17 mouse cellular contexts compared by ENCODE assay signal in the genomic region with DNA sequence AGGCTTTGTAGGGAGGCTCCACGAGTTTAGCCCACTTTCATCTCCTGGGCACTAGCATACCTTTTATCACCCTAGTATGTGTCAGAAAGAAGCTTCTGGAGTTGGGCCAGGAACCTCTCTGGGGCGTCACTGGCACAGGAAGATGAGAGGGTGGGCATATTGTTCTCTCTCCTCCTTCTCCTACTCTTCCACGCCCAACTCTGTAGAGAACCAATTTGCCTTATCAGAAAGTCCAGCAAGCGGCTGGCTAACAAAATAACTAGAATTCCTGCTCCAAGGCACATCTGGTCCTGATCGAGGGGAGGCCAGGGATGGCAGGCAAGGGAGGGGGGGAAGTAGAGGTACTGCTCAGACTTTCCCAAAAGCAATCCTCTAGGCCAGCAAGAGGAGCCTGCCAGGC. TPM values are rescaled to one million over a fixed set of nuclear protein-coding genes. Genes with fewer than 3 reads are reported as not detected.
A peak's percentile ranks its signal among the peaks of the same experiment; 100 is the strongest.
DNase-seq lines count a peak whose midpoint lies in the region; ATAC-seq and TF ChIP-seq lines count a peak whose summit lies in the region.
"Had no signal": no experiment of that assay in that cellular context is flagged by ENCODE, and none has a peak within 500 bp of the region (broad histone marks: within the 10 kb centered on the region; RNA-seq: fewer than 3 reads in every experiment).

No protein-coding gene starts in this region.

- peak overlapping the region; percentile 87 for H3K27ac ChIP-seq in heart, embryonic 13.5 days (replicated peaks)
- no peak overlapping the region for H3K27ac ChIP-seq in lung, postnatal 0 days (ENCODE audit: low read length)
- H3K27ac ChIP-seq in limb, embryonic 11.5 days (replicated peaks; ENCODE audit: low read depth, low read length): no peak overlapping the region
- H3K27ac ChIP-seq: liver, embryonic 15.5 days had no signal

- H3K9me3 ChIP-seq in heart, embryonic 13.5 days: peaks cover 5% of the 10 kb centered on the region; the same call in 1 of the 2 replicates
- no peaks in the 10 kb centered on the region for H3K9me3 ChIP-seq in lung, postnatal 0 days (ENCODE audit: low read length)
- no peaks in the 10 kb centered on the region for H3K9me3 ChIP-seq in limb, embryonic 11.5 days (ENCODE audit: control insufficient read depth, low read length)
- H3K9me3 ChIP-seq: liver, embryonic 15.5 days had no signal

- H3K27me3 ChIP-seq in heart, embryonic 13.5 days (replicated peaks): no peaks in the 10 kb centered on the region
- H3K27me3 ChIP-seq in lung, postnatal 0 days (replicated peaks; ENCODE audit: insufficient read depth, low read length): no peaks in the 10 kb centered on the region
- H3K27me3 ChIP-seq in limb, embryonic 11.5 days (ENCODE audit: control insufficient read depth, insufficient read depth, low read length): no peaks in the 10 kb centered on the region
- H3K27me3 ChIP-seq: liver, embryonic 15.5 days had no signal

- no peak for TF ChIP-seq CTCF in lung, postnatal 0 days (IDR thresholded peaks at IDR 0.05)

- 0 out of 2 replicates have a peak overlapping the region, but pooled peaks have one; percentile 7 for H3K9ac ChIP-seq in heart, embryonic 13.5 days
- H3K9ac ChIP-seq in lung, postnatal 0 days (replicated peaks; ENCODE audit: low read depth): no peak overlapping the region
- H3K9ac ChIP-seq in limb, embryonic 11.5 days (ENCODE audit: low read length): no peak overlapping the region
- H3K9ac ChIP-seq: liver, embryonic 15.5 days had no signal

- TF ChIP-seq EP300 in lung, postnatal 0 days (IDR thresholded peaks at IDR 0.05): no peak

- DNase-seq in heart, adult 8-10 months (ENCODE audit: low spot score): no peak
- peak; percentile 27 for DNase-seq in lung, postnatal 0 days (ENCODE audit: low spot score)
- DNase-seq in lung, postnatal 25 days (ENCODE audit: low spot score): no peak
- peak; percentile 48 for DNase-seq in limb, embryonic 11.5 days (ENCODE audit: low spot score)
- DNase-seq in right cerebral cortex, postnatal 14 days: no peak
- no peak for DNase-seq in layer of hippocampus, postnatal 14 days (ENCODE audit: low spot score in 2 of 2)
- no peak for DNase-seq in adrenal gland, adult 18-20 months (ENCODE audit: low spot score in 2 of 2)
- DNase-seq: adrenal gland, postnatal 25 days; cerebellum, postnatal 36 days; gastrocnemius, postnatal 36 days; kidney, adult 18-20 months; right cerebral cortex, adult 18-20 months had no signal

- H3K4me2 ChIP-seq in heart, embryonic 13.5 days: peak overlapping the region; percentile 27
- H3K4me2 ChIP-seq in lung, postnatal 0 days (replicated peaks; ENCODE audit: low read depth, low read length): no peak overlapping the region
- H3K4me2 ChIP-seq in limb, embryonic 11.5 days (ENCODE audit: low read depth, severe bottlenecking): no peak overlapping the region
- H3K4me2 ChIP-seq: liver, embryonic 15.5 days had no signal

- H3K36me3 ChIP-seq in heart, embryonic 13.5 days: no peaks in the 10 kb centered on the region
- no peaks in the 10 kb centered on the region for H3K36me3 ChIP-seq in lung, postnatal 0 days (ENCODE audit: insufficient read depth, low read length)
- H3K36me3 ChIP-seq in limb, embryonic 11.5 days (ENCODE audit: control insufficient read depth, insufficient read depth, low read length): no peaks in the 10 kb centered on the region
- H3K36me3 ChIP-seq: liver, embryonic 15.5 days had no signal

- WGBS in heart, embryonic 13.5 days: 6% methylated on average over 5 of the region's 5 CpGs
- 13% methylated on average over 5 of the region's 5 CpGs for WGBS in lung, postnatal 0 days
- 14% methylated on average over 5 of the region's 5 CpGs for WGBS in limb, embryonic 11.5 days

- peaks cover 33% of the 10 kb centered on the region for H3K4me1 ChIP-seq in heart, embryonic 13.5 days
- H3K4me1 ChIP-seq in lung, postnatal 0 days (ENCODE audit: insufficient read depth, low read depth, low read length): no peaks in the 10 kb centered on the region; the same call in 1 of the 2 replicates
- peaks cover 11% of the 10 kb centered on the region for H3K4me1 ChIP-seq in limb, embryonic 11.5 days (ENCODE audit: control insufficient read depth, insufficient read depth, low read length)

- H3K4me3 ChIP-seq in heart, embryonic 13.5 days: no peak overlapping the region
- H3K4me3 ChIP-seq in lung, postnatal 0 days (ENCODE audit: low read depth, low read length): no peak overlapping the region
- no peak overlapping the region for H3K4me3 ChIP-seq in limb, embryonic 11.5 days (ENCODE audit: low read depth, low read length)
- H3K4me3 ChIP-seq: erythroblast, embryonic 14.5 days; liver, embryonic 15.5 days had no signal

- ATAC-seq in heart, embryonic 13.5 days (ENCODE audit: extremely low read depth, insufficient number of reproducible peaks, low FRiP score, low TSS enrichment): peak; percentile 60; the same call in 1 of the 2 replicates
- ATAC-seq in lung, postnatal 0 days: no peak
- ATAC-seq in limb, embryonic 11.5 days (ENCODE audit: insufficient number of reproducible peaks, low FRiP score, low TSS enrichment, low read depth): no peak
- ATAC-seq: hindbrain, embryonic 16.5 days had no signal

RNA-seq across cellular contexts. Expression of a gene that starts 21.6 kb away (rescaled TPM):
- 1,357 and 1,430 TPM in 2 replicates for polyA plus RNA-seq in heart, embryonic 13.5 days (2015; fragmentation: Nextera tagmentation; extraction: Ambion mirVana)
- total RNA-seq in heart, adult 8-10 months (2022): 10 to 100 TPM; 53.1 to 76.2 (median 63.4) TPM
- polyA plus RNA-seq in lung, postnatal 0 days (2015; fragmentation: Nextera tagmentation; extraction: Ambion mirVana): 131 and 135 TPM in 2 replicates
- 852 and 881 TPM in 2 replicates for polyA plus RNA-seq in limb, embryonic 11.5 days (2014; fragmentation: Nextera tagmentation; extraction: Ambion mirVana)
- 100 to 1,000 TPM; 132 to 227 TPM for total RNA-seq in layer of hippocampus, postnatal 14 days (2021)
- 10 to 100 TPM; 15.2 to 22.1 TPM for total RNA-seq in adrenal gland, adult 18-20 months (2021)
- total RNA-seq: MEL had no signal

RNA-seq across cellular contexts. Expression of a gene that starts 24.7 kb away (rescaled TPM):
- polyA plus RNA-seq in heart, embryonic 13.5 days (2015; fragmentation: Nextera tagmentation; extraction: Ambion mirVana): 0.04 and 0.05 TPM in 2 replicates
- under 1 TPM in 1 of 4 experiments, not detected in 3; 0.09 TPM for total RNA-seq in heart, adult 8-10 months (2022)
- not detected in 2 replicates for polyA plus RNA-seq in lung, postnatal 0 days (2015; fragmentation: Nextera tagmentation; extraction: Ambion mirVana)
- polyA plus RNA-seq in limb, embryonic 11.5 days (2014; fragmentation: Nextera tagmentation; extraction: Ambion mirVana): 0.10 TPM in 1 of 2 replicates, not detected in the other
- under 1 TPM; 0.09 to 0.12 TPM for total RNA-seq in layer of hippocampus, postnatal 14 days (2021)
- not detected for total RNA-seq in adrenal gland, adult 18-20 months (2021)
- total RNA-seq: adrenal gland, postnatal 25 days; MEL had no signal
- polyA plus RNA-seq: hindbrain, embryonic 16.5 days; liver, embryonic 15.5 days had no signal

Comparison
In these comparisons a context has a peak if more than half of its experiments do, and no peak if none do; other contexts are left out.
1. DNase-seq: peak in lung, postnatal 0 days (single experiment) and limb, embryonic 11.5 days (single experiment); none in heart, adult 8-10 months (single experiment), lung, postnatal 25 days (single experiment), right cerebral cortex, postnatal 14 days (single experiment), layer of hippocampus, postnatal 14 days (0 of 2) and adrenal gland, adult 18-20 months (0 of 2).